Mouse (Mus musculus) T-cell, adult 66 days (primary cell): ENCODE measurements around the gene Oosp3. TPM values are rescaled to one million over a fixed set of nuclear protein-coding genes. Genes with fewer than 3 reads are reported as not detected.

Source experiments
- total RNA-seq, 2 experiments: library from RNA; stranded (reverse); gene quantifications; 3 replicates in 1 of 2; 4 replicates in 1 of 2; pipeline ENCODE4 v1.2.4; 2023

The Oosp3 gene
- not detected for total RNA-seq

GRCm38 (mm10) chr19:11696755-11697154 lies at the start of gene Oosp3:
Gene Oosp3 (plus strand): TSS chr19:11697055.

GRCm38 (mm10) chr19:11660459-11660858 lies 36.4 kb upstream of the Oosp3 start, which contains the start of gene Oosp2:
Gene Oosp2 (minus strand): TSS chr19:11660559.

DNA sequence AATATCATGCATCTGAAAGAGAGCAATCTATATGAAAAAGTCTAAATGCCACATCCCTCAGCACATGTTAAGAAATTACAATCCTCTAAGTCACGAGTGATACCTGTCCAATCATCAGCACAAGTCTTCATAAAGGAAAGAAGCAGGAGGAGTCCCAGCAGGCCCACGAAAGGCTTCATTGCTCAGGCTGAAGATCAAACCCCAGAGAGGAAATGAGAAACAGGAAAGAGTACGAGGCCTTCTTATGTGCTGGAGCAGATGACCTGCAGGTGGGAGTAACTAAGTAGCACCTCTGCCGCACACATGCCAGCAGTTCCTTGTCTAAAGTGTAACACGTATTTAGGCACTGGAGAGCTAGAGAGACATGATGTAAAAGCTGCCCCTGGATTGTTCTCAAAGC lies 6.0 kb upstream of the Oosp3 start, which contains the start of gene Oosp1:
Gene Oosp1 (minus strand): TSS at position 312 of the 400 bp plus-strand sequence.

DNA sequence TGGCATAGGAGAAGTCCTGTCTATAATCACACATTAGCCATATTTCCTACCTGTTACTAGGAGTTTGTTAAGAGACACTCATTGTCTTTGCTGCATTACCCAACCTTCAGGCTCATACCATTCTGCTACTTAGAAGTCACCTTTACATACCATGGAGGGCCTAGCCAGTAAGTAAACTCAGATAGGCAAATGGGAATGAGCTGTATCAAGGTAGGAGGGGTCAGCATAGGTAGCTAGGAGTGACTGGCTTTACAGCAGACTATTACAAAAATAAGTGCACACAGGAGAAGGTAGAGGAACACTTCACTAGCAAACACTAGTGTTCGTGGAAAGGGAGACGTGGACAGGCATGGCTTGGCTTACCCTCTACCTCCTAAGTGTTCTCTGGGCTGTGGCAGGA lies 50.4 kb downstream of the Oosp3 start, which contains the start of gene Gif:
Gene Gif (plus strand): TSS at position 257 of the 400 bp plus-strand sequence.

Other genes starting within 250 kb of the Oosp3 start
- gene Ms4a6c, start 227.7 kb upstream of the Oosp3 start, total RNA-seq: 10 to 100 TPM; 46.6 to 58.0 TPM
- gene Gm8369, start 211.1 kb upstream of the Oosp3 start, total RNA-seq: 100 to 1,000 TPM; 169 to 211 TPM
- 100 to 1,000 TPM; 526 to 627 TPM for gene Ms4a6b, start 180.5 kb upstream of the Oosp3 start, total RNA-seq
- gene Ms4a4d, start 160.3 kb upstream of the Oosp3 start, total RNA-seq: 1 to 10 TPM in 1 of 2 experiments, under 1 TPM in 1; 0.61 to 1.0 TPM
- 10 to 100 TPM in 1 of 2 experiments, 1 to 10 TPM in 1; 7.5 to 13.1 TPM for gene Ms4a6d, start 92.2 kb upstream of the Oosp3 start, total RNA-seq
- gene Ms4a2, start 73.3 kb upstream of the Oosp3 start, total RNA-seq: under 1 TPM in 1 of 2 experiments, not detected in 1; 0.41 TPM
- gene Ms4a3, start 56.2 kb upstream of the Oosp3 start, total RNA-seq: not detected
- gene Oosp2, start 36.5 kb upstream of the Oosp3 start, total RNA-seq: not detected
- not detected for gene Oosp1, start 5.9 kb upstream of the Oosp3 start, total RNA-seq
- not detected for gene Gif, start 50.5 kb downstream of the Oosp3 start, total RNA-seq
- 10 to 100 TPM; 26.1 to 26.2 TPM for gene Mrpl16, start 73.3 kb downstream of the Oosp3 start, total RNA-seq
- 1 to 10 TPM; 7.5 to 9.4 TPM for gene Stx3, start 122.3 kb downstream of the Oosp3 start, total RNA-seq
- not detected for gene Olfr1417, start 142.2 kb downstream of the Oosp3 start, total RNA-seq
- not detected for gene Olfr1418, start 164.0 kb downstream of the Oosp3 start, total RNA-seq
- not detected for gene Olfr1419, start 178.1 kb downstream of the Oosp3 start, total RNA-seq
- gene Olfr1420, start 189.5 kb downstream of the Oosp3 start, total RNA-seq: not detected
- 10 to 100 TPM; 52.7 to 54.4 TPM for gene Patl1, start 215.3 kb downstream of the Oosp3 start, total RNA-seq